Mouse (Mus musculus) brown adipose tissue, adult 24 weeks (tissue): ENCODE results near the gene Nup37. TPM values are rescaled to one million over a fixed set of nuclear protein-coding genes. Genes with fewer than 3 reads are reported as not detected.

Experiments used
- H3K27ac ChIP-seq: fragments of 200-500 bp; replicated peaks from 2 replicates; pipeline ENCODE4 v1.5.1; 2012; ENCODE audit warnings: low read depth, mild to moderate bottlenecking, low read length
- H3K4me1 ChIP-seq: fragments of 200-500 bp; 2 replicates; pipeline ENCODE4 v1.6.1; 2012; ENCODE audit warnings: low read length, mixed read lengths; ENCODE audit not compliant: control insufficient read depth, insufficient read depth, insufficient read length
- H3K4me3 ChIP-seq: fragments of 200-500 bp; 2 replicates; pipeline ENCODE4 v1.5.1; 2012; ENCODE audit warnings: low read depth, mild to moderate bottlenecking, low read length, moderate library complexity; ENCODE audit not compliant: insufficient read depth
- polyA plus RNA-seq: library from polyadenylated mRNA; stranded (reverse); fragments of >200 nt; gene quantifications from 2 replicates; pipeline ENCODE4 v1.2.4, GENCODE M21; 2012; ENCODE audit not compliant: missing spikeins, insufficient read depth, insufficient read length

Gene Nup37
- polyA plus RNA-seq, 1 experiment, result 11.7 TPM

GRCm38 (mm10) chr10:88202581-88202980, 55.8 kb downstream of the Nup37 start:
- Histone ChIP-seq H3K27ac (no peak overlapping the region), H3K4me1 (peaks cover 2% of the 10 kb centered on the region; the same call in 1 of the 2 replicates), H3K4me3 (no peak overlapping the region)

- H3K27ac ChIP-seq, result no peak overlapping the region
- H3K4me3 ChIP-seq, result no peak overlapping the region
- peaks cover 2% of the 10 kb centered on the region; the same call in 1 of the 2 replicates for H3K4me1 ChIP-seq
Observed at GRCm38 (mm10) chr10:88203236-88203635, 56.4 kb downstream of the Nup37 start.

- H3K4me3 ChIP-seq, result no peak overlapping the region
- H3K27ac ChIP-seq, result no peak overlapping the region
- no peaks in the 10 kb centered on the region for H3K4me1 ChIP-seq
Observed at GRCm38 (mm10) chr10:88212644-88213043, 65.9 kb downstream of the Nup37 start.

- H3K27ac ChIP-seq, result no peak overlapping the region
Observed at GRCm38 (mm10) chr10:88214800-88215514, 68.2 kb downstream of the Nup37 start.

GRCm38 (mm10) chr10:88218161-88218560, 71.4 kb downstream of the Nup37 start:
- H3K27ac ChIP-seq, result no peak overlapping the region
- no peak overlapping the region for H3K4me3 ChIP-seq

More at GRCm38 (mm10) chr10:88214800-88215514, 68.2 kb downstream of the Nup37 start:
- no peak overlapping the region for H3K4me3 ChIP-seq
- H3K4me1 ChIP-seq, result no peaks in the 10 kb centered on the region

GRCm38 (mm10) chr10:88221718-88222117, 74.9 kb downstream of the Nup37 start:
- Histone ChIP-seq H3K4me1 (no peaks in the 10 kb centered on the region), H3K4me3 (no peak overlapping the region), H3K27ac (no peak overlapping the region)

More at GRCm38 (mm10) chr10:88218161-88218560, 71.4 kb downstream of the Nup37 start:
- H3K4me1 ChIP-seq, result no peaks in the 10 kb centered on the region

GRCm38 (mm10) chr10:88225421-88225820, 78.6 kb downstream of the Nup37 start:
- Histone ChIP-seq H3K27ac (no peak overlapping the region), H3K4me1 (no peaks in the 10 kb centered on the region), H3K4me3 (no peak overlapping the region)

GRCm38 (mm10) chr10:88227962-88228361, 81.2 kb downstream of the Nup37 start:
- Histone ChIP-seq H3K27ac (no peak overlapping the region), H3K4me1 (no peaks in the 10 kb centered on the region; the same call in 1 of the 2 replicates), H3K4me3 (no peak overlapping the region)

Other genes starting within 250 kb of the Nup37 start
- gene Pmch, start 55.9 kb upstream of the Nup37 start, polyA plus RNA-seq, result not detected in 2 replicates
- 0.71 TPM in 1 of 2 replicates, not detected in the other for gene Parpbp, start 51 bp upstream of the Nup37 start, polyA plus RNA-seq
- gene Washc3, start 54.1 kb downstream of the Nup37 start, polyA plus RNA-seq, result 67.1 and 88.3 TPM in 2 replicates
- 31.8 and 40.7 TPM in 2 replicates for gene Dram1, start 232.1 kb downstream of the Nup37 start, polyA plus RNA-seq
- 18.3 and 30.1 TPM in 2 replicates for gene Gnptab, start 232.1 kb downstream of the Nup37 start, polyA plus RNA-seq